Mouse (Mus musculus): ENCODE data around the gene Pabpn1. TPM values are rescaled to one million over a fixed set of nuclear protein-coding genes. Genes with fewer than 3 reads are reported as not detected.

The Pabpn1 gene
- polyA plus RNA-seq, 1 experiment from 2014 or later = 110 TPM

GRCm38 (mm10) chr14:54900383-54900782 lies 8.1 kb downstream of the Pabpn1 start:
- Histone ChIP-seq H3K36me3 (ENCODE audit: control insufficient read depth, insufficient read depth, low read length) (peaks cover 44% of the 10 kb centered on the region), H3K27ac (replicated peaks; ENCODE audit: low read depth, low read length) (no peak overlapping the region), H3K9ac (ENCODE audit: low read depth, low read length) (no peak overlapping the region), H3K27me3 (replicated peaks; ENCODE audit: control insufficient read depth, insufficient read depth, low read length) (no peaks in the 10 kb centered on the region), H3K9me3 (ENCODE audit: control insufficient read depth, low read length) (no peaks in the 10 kb centered on the region), H3K4me1 (ENCODE audit: control insufficient read depth, insufficient read depth, low read length) (no peaks in the 10 kb centered on the region), H3K4me3 (ENCODE audit: low read depth, low read length) (no peak overlapping the region), H3K4me2 (ENCODE audit: low read depth, low read length) (no peak overlapping the region)
- WGBS = 0% methylated on average over 3 of the region's 3 CpGs
- ATAC-seq (ENCODE audit: low read depth) (peak; percentile 70), DNase-seq (ENCODE audit: low spot score) (peak; percentile 93)

- no peak for ATAC-seq (ENCODE audit: low read depth)
- H3K27me3 ChIP-seq (replicated peaks; ENCODE audit: control insufficient read depth, insufficient read depth, low read length) = no peaks in the 10 kb centered on the region
- no peaks in the 10 kb centered on the region for H3K4me1 ChIP-seq (ENCODE audit: control insufficient read depth, insufficient read depth, low read length)
- WGBS = 84% methylated on average over 4 of the region's 4 CpGs
- H3K36me3 ChIP-seq (ENCODE audit: control insufficient read depth, insufficient read depth, low read length) = peaks cover 41% of the 10 kb centered on the region
- no peaks in the 10 kb centered on the region for H3K9me3 ChIP-seq (ENCODE audit: control insufficient read depth, low read length)
- no peak overlapping the region for H3K4me2 ChIP-seq (ENCODE audit: low read depth, low read length)
- DNase-seq (ENCODE audit: low spot score) = no peak
- no peak overlapping the region for H3K9ac ChIP-seq (ENCODE audit: low read depth, low read length)
- H3K4me3 ChIP-seq (ENCODE audit: low read depth, low read length) = no peak overlapping the region
- H3K27ac ChIP-seq (replicated peaks; ENCODE audit: low read depth, low read length) = no peak overlapping the region
Measured at GRCm38 (mm10) chr14:54903641-54904040, 11.3 kb downstream of the Pabpn1 start.

- DNase-seq (ENCODE audit: low spot score) (no peak), ATAC-seq (ENCODE audit: low read depth) (no peak)
- Histone ChIP-seq H3K4me1 (ENCODE audit: control insufficient read depth, insufficient read depth, low read length) (peaks cover 9% of the 10 kb centered on the region), H3K4me2 (ENCODE audit: low read depth, low read length) (no peak overlapping the region), H3K9ac (ENCODE audit: low read depth, low read length) (peak overlapping the region; percentile 8; the same call in 1 of the 2 replicates), H3K9me3 (ENCODE audit: control insufficient read depth, low read length) (no peaks in the 10 kb centered on the region), H3K4me3 (ENCODE audit: low read depth, low read length) (no peak overlapping the region), H3K27ac (replicated peaks; ENCODE audit: low read depth, low read length) (no peak overlapping the region), H3K36me3 (ENCODE audit: control insufficient read depth, insufficient read depth, low read length) (peaks cover 63% of the 10 kb centered on the region), H3K27me3 (replicated peaks; ENCODE audit: control insufficient read depth, insufficient read depth, low read length) (no peaks in the 10 kb centered on the region)
- WGBS = 88% methylated on average over 7 of the region's 7 CpGs
Measured at GRCm38 (mm10) chr14:54908682-54909081, 16.4 kb downstream of the Pabpn1 start.

GRCm38 (mm10) chr14:54912109-54912850 lies 20.0 kb downstream of the Pabpn1 start:
- DNase-seq (ENCODE audit: low spot score) (peak; percentile 39), ATAC-seq (ENCODE audit: low read depth) (peak; percentile 41)
- 3% methylated on average over 33 of the region's 69 CpGs for WGBS
- H3K9me3 ChIP-seq (ENCODE audit: control insufficient read depth, low read length) = no peaks in the 10 kb centered on the region
- H3K9ac ChIP-seq (ENCODE audit: low read depth, low read length) = peak overlapping the region; percentile 89
- H3K4me1 ChIP-seq (ENCODE audit: control insufficient read depth, insufficient read depth, low read length) = peaks cover 9% of the 10 kb centered on the region
- H3K27me3 ChIP-seq (replicated peaks; ENCODE audit: control insufficient read depth, insufficient read depth, low read length) = no peaks in the 10 kb centered on the region
- H3K27ac ChIP-seq (replicated peaks; ENCODE audit: low read depth, low read length) = peak overlapping the region; percentile 82
- peak overlapping the region; percentile 96 for H3K4me2 ChIP-seq (ENCODE audit: low read depth, low read length)
- H3K36me3 ChIP-seq (ENCODE audit: control insufficient read depth, insufficient read depth, low read length) = peaks cover 67% of the 10 kb centered on the region
- H3K4me3 ChIP-seq (ENCODE audit: low read depth, low read length) = peak overlapping the region; percentile 79

GRCm38 (mm10) chr14:54912886-54913285 lies 20.6 kb downstream of the Pabpn1 start, which contains the start of gene Slc22a17:
Gene Slc22a17, minus strand, starts transcription at chr14:54913132.
- ATAC-seq (ENCODE audit: low read depth) = peak; percentile 95
- H3K36me3 ChIP-seq (ENCODE audit: control insufficient read depth, insufficient read depth, low read length) = peaks cover 67% of the 10 kb centered on the region
- H3K9ac ChIP-seq (ENCODE audit: low read depth, low read length) = peak within 1 kb of the TSS; percentile 89
- H3K27me3 ChIP-seq (replicated peaks; ENCODE audit: control insufficient read depth, insufficient read depth, low read length) = no peaks in the 10 kb centered on the region
- H3K9me3 ChIP-seq (ENCODE audit: control insufficient read depth, low read length) = no peaks in the 10 kb centered on the region
- H3K4me3 ChIP-seq (ENCODE audit: low read depth, low read length) = peak within 1 kb of the TSS; percentile 79
- under 1% methylated on average over 27 of the region's 28 CpGs for WGBS
- peak within 1 kb of the TSS; percentile 96 for H3K4me2 ChIP-seq (ENCODE audit: low read depth, low read length)
- peak; percentile 95 for DNase-seq (ENCODE audit: low spot score)
- H3K4me1 ChIP-seq (ENCODE audit: control insufficient read depth, insufficient read depth, low read length) = peaks cover 9% of the 10 kb centered on the region
- H3K27ac ChIP-seq (replicated peaks; ENCODE audit: low read depth, low read length) = peak within 1 kb of the TSS; percentile 82

GRCm38 (mm10) chr14:54913343-54913742 lies 21.0 kb downstream of the Pabpn1 start:
- WGBS = 14% methylated on average over 10 of the region's 10 CpGs
- Histone ChIP-seq H3K27me3 (replicated peaks; ENCODE audit: control insufficient read depth, insufficient read depth, low read length) (no peaks in the 10 kb centered on the region), H3K27ac (replicated peaks; ENCODE audit: low read depth, low read length) (peak overlapping the region; percentile 82), H3K4me1 (ENCODE audit: control insufficient read depth, insufficient read depth, low read length) (peaks cover 9% of the 10 kb centered on the region), H3K9ac (ENCODE audit: low read depth, low read length) (peak overlapping the region; percentile 89), H3K9me3 (ENCODE audit: control insufficient read depth, low read length) (no peaks in the 10 kb centered on the region), H3K4me3 (ENCODE audit: low read depth, low read length) (peak overlapping the region; percentile 79), H3K36me3 (ENCODE audit: control insufficient read depth, insufficient read depth, low read length) (peaks cover 67% of the 10 kb centered on the region), H3K4me2 (ENCODE audit: low read depth, low read length) (peak overlapping the region; percentile 96)
- DNase-seq (ENCODE audit: low spot score) (no peak), ATAC-seq (ENCODE audit: low read depth) (no peak)

GRCm38 (mm10) chr14:54920076-54920685 lies 27.9 kb downstream of the Pabpn1 start:
- Histone ChIP-seq H3K9me3 (ENCODE audit: control insufficient read depth, low read length) (peaks cover 17% of the 10 kb centered on the region), H3K27ac (replicated peaks; ENCODE audit: low read depth, low read length) (no peak overlapping the region), H3K27me3 (replicated peaks; ENCODE audit: control insufficient read depth, insufficient read depth, low read length) (no peaks in the 10 kb centered on the region), H3K4me2 (ENCODE audit: low read depth, low read length) (no peak overlapping the region), H3K9ac (ENCODE audit: low read depth, low read length) (no peak overlapping the region), H3K36me3 (ENCODE audit: control insufficient read depth, insufficient read depth, low read length) (peaks cover 79% of the 10 kb centered on the region), H3K4me1 (ENCODE audit: control insufficient read depth, insufficient read depth, low read length) (peaks cover 10% of the 10 kb centered on the region; the same call in 1 of the 2 replicates), H3K4me3 (ENCODE audit: low read depth, low read length) (no peak overlapping the region)
- ATAC-seq (ENCODE audit: low read depth) (no peak), DNase-seq (ENCODE audit: low spot score) (no peak)
- whole genome bisulfite sequencing = 92% methylated on average over 15 of the region's 16 CpGs

GRCm38 (mm10) chr14:54924641-54925348 lies 32.5 kb downstream of the Pabpn1 start:
- Histone ChIP-seq H3K27ac (replicated peaks; ENCODE audit: low read depth, low read length) (peak overlapping the region; percentile 99), H3K4me3 (ENCODE audit: low read depth, low read length) (peak overlapping the region; percentile 50), H3K9ac (ENCODE audit: low read depth, low read length) (peak overlapping the region; percentile 88), H3K36me3 (ENCODE audit: control insufficient read depth, insufficient read depth, low read length) (peaks cover 34% of the 10 kb centered on the region), H3K4me2 (ENCODE audit: low read depth, low read length) (peak overlapping the region; percentile 69), H3K4me1 (ENCODE audit: control insufficient read depth, insufficient read depth, low read length) (peaks cover 23% of the 10 kb centered on the region), H3K27me3 (replicated peaks; ENCODE audit: control insufficient read depth, insufficient read depth, low read length) (no peaks in the 10 kb centered on the region), H3K9me3 (ENCODE audit: control insufficient read depth, low read length) (peaks cover 17% of the 10 kb centered on the region)
- WGBS = 13% methylated on average over 7 of the region's 7 CpGs
- ATAC-seq (ENCODE audit: low read depth) = peak; percentile 70
- DNase-seq (ENCODE audit: low spot score) = peak; percentile 94

Data from embryonic facial prominence, embryonic 14.5 days (tissue).